Mouse (Mus musculus) kidney, adult 2 months (tissue): ENCODE data around the gene Il34.

Experiments
- CTCF ChIP-seq: fragments of 200-500 bp; conservative IDR thresholded peaks from 2 replicates; pipeline ENCODE4 v1.5.1; 2011; ENCODE audit warnings: low read depth, mild to moderate bottlenecking, control low read depth, low read length, moderate library complexity, mixed read lengths; ENCODE audit not compliant: insufficient read depth, insufficient read length
- POLR2A ChIP-seq: fragments of 200-500 bp; IDR thresholded peaks from one replicate; pipeline ENCODE4 v1.6.1; 2011; ENCODE audit warnings: low read depth, low read length, control low read depth

GRCm38 (mm10) chr8:110813081-110813812, 7.5 kb upstream of the Il34 start:
- TF ChIP-seq CTCF (no peak), POLR2A (no peak)
